In genomic region chr17:11550562-11550961, GRCm38 (mm10) we compare ENCODE assay signal across 13 mouse cellular contexts.
"Had no signal": no experiment of that assay in that cellular context is flagged by ENCODE, and none has a peak within 500 bp of the region (broad histone marks: within the 10 kb centered on the region; RNA-seq: fewer than 3 reads in every experiment).

No protein-coding gene starts in this region.

- DNase-seq: kidney, adult 11 months; kidney, adult 8-10 months; kidney, postnatal 10 days; kidney, postnatal 36 days; layer of hippocampus, postnatal 36 days; left cerebral cortex, postnatal 4 days; liver, postnatal 0 days; lung, embryonic 14.5 days; right cerebral cortex, postnatal 14 days; right cerebral cortex, postnatal 4 days; thymus, postnatal 25 days had no signal

- ATAC-seq: liver, postnatal 0 days; lung, postnatal 0 days; midbrain, embryonic 15.5 days had no signal
